Mouse (Mus musculus) neural tube, embryonic 12.5 days (tissue): ENCODE measurements at regions not wholly inside any gene's neighbourhood (a gene's known extent, or its start where the extent isn't known, plus 50 kb on each side); places are given as distances from the start of the nearest gene placed in this dataset.

ENCODE experiments used
- ATAC-seq: fragments of 200-750 bp; cut with Nextera tagmentation; 2 replicates; pipeline ENCODE4 v1.8.0; 2017; ENCODE audit warnings: low read depth, mild to moderate bottlenecking, moderate TSS enrichment, moderate library complexity; ENCODE audit not compliant: low FRiP score
- H3K27ac ChIP-seq: fragments of 300-500 bp; sonication (generic); 2 replicates; pipeline ENCODE4 v1.5.1; 2016
- H3K27me3 ChIP-seq: fragments of 300-500 bp; sonication (generic); replicated peaks from 2 replicates; pipeline ENCODE4 v1.6.1; 2016; ENCODE audit warnings: mild to moderate bottlenecking
- H3K36me3 ChIP-seq: fragments of 300-500 bp; sonication (generic); 2 replicates; pipeline ENCODE4 v1.6.1; 2016; ENCODE audit warnings: mild to moderate bottlenecking
- H3K4me1 ChIP-seq: fragments of 300-500 bp; sonication (generic); 2 replicates; pipeline ENCODE4 v1.6.1; 2016
- H3K4me2 ChIP-seq: fragments of 300-500 bp; sonication (generic); replicated peaks from 2 replicates; pipeline ENCODE4 v1.6.1; 2016; ENCODE audit warnings: mild to moderate bottlenecking
- H3K4me3 ChIP-seq: fragments of 300-500 bp; sonication (generic); 2 replicates; pipeline ENCODE4 v1.5.1; 2016
- H3K9ac ChIP-seq: fragments of 300-500 bp; sonication (generic); 2 replicates; pipeline ENCODE4 v1.6.1; 2016; ENCODE audit warnings: mild to moderate bottlenecking
- H3K9me3 ChIP-seq: fragments of 300-500 bp; sonication (generic); 2 replicates; pipeline ENCODE4 v1.6.1; 2016; ENCODE audit warnings: mild to moderate bottlenecking
- WGBS: fragments of 180-500 bp; shearing (Covaris S2); methylation state at CpG from one replicate; pipeline ENCODE4 v1.1.7; 2016; 5-methylcytosine and 5-hydroxymethylcytosine counted together

DNA sequence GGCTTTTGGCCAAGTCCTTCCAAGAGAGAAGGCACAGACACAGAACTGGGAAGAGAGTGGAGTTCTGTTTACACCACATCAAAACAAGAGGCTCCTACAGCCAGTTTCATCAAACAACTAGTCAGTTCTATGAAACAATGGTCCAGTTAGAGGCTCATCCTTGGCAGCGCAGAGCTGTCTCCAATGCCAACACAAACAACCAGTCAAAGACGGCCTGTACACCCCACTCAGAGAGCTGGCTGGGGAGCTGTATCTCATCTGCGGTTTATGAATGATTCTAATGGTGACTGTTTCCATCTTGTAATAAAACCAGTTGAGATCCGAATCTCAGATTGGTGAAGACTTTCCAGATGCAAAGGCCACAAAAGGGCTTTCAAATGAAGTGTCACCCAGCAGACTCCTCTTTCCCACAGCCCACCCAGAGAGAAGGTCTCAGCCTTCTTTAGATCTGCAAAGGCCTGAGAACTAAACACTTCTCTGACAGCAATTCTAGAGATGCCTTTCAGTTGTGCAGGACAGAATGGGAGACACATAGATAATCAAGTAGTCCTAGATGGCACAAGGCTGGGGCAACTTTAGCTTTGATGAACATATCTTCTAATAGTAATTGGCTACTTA, 343.1 kb upstream of the Rasgrp1 start:
- no peak overlapping the region for H3K4me3 ChIP-seq
- ATAC-seq: no peak
- WGBS: 77% methylated on average over 4 of the region's 4 CpGs
- H3K27ac ChIP-seq: no peak overlapping the region
- H3K9me3 ChIP-seq: no peaks in the 10 kb centered on the region
- no peaks in the 10 kb centered on the region for H3K4me1 ChIP-seq
- no peaks in the 10 kb centered on the region for H3K36me3 ChIP-seq
- no peak overlapping the region for H3K9ac ChIP-seq
- H3K4me2 ChIP-seq: no peak overlapping the region
- H3K27me3 ChIP-seq: no peaks in the 10 kb centered on the region

DNA sequence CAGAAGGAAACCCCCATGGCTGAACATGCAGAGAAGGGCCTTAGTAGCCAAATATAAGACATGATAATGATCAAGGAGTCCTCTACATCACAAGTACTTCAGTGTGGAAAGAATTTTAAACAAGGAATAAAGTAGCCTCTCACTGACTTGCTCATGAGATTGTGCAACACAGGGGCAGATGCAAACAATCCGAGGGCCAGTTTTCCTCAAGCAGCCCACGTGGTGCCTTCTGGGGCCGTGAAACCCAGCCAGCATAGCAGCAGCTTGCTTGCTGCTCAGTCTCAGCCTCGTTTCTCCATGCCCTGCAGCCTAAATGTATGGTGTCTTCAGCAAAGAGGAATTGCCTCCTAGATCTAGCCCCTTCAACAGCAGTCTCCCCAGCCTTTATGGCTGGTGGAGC, 350.7 kb upstream of the Rasgrp1 start:
- H3K27ac ChIP-seq: no peak overlapping the region
- H3K9ac ChIP-seq: no peak overlapping the region
- H3K36me3 ChIP-seq: no peaks in the 10 kb centered on the region
- H3K4me2 ChIP-seq: no peak overlapping the region
- no peaks in the 10 kb centered on the region for H3K4me1 ChIP-seq
- no peaks in the 10 kb centered on the region for H3K9me3 ChIP-seq
- 76% methylated on average over 4 of the region's 4 CpGs for WGBS
- no peak for ATAC-seq
- H3K4me3 ChIP-seq: no peak overlapping the region
- H3K27me3 ChIP-seq: no peaks in the 10 kb centered on the region

DNA sequence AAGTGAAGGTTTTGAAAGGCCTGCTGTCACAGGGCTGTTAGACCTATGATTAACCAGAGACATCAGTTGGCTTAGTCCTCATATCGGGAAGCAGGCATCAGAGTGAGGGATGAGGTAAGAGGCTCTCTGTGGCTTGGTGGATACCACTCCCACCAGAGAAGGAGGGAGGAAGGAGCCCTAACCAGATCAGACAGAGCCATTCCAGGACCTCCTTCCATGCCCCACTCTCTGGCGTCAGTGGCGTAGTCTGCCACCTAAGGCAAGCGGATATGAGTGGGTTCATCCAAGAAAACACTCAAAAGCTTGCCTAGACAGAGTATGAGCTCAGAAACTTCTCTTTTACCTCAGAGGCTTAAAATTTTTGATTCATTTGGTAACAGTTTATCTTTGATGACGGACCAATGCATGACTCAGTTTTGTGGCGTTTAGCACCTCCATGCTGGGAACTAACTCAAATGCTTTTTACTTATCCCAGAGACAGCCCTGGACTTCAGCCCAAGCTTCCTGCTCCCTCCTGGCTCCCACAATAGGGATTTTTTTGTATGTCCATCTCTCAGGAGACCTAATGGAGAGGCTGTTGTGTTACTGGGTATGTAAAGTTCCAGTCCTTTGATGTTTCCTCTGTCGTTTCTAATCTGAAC, 367.5 kb upstream of the Rasgrp1 start:
- Histone ChIP-seq H3K27ac (no peak overlapping the region), H3K9me3 (no peaks in the 10 kb centered on the region), H3K4me2 (no peak overlapping the region), H3K4me3 (no peak overlapping the region), H3K36me3 (no peaks in the 10 kb centered on the region), H3K4me1 (no peaks in the 10 kb centered on the region), H3K27me3 (no peaks in the 10 kb centered on the region), H3K9ac (no peak overlapping the region)
- ATAC-seq: no peak
- 93% methylated on average over 7 of the region's 7 CpGs for WGBS

DNA sequence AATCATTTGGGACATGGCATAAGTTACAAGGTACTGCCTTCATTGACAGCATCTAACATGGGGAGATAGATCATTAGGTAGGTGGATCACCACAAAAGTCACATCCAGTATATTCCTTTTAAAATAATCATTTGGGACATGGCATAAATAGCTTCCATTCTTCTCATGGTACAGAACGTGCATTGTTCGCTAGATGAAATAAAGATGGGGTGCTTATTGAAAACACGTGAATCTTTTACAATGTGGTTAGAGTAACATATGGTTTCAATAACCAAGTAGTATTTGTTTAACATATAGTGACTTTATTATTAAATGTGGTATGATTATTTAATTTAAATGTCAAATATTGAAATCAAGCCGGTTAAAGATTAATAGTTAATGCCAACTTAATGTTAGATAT, 381.3 kb upstream of the Rasgrp1 start:
- H3K27me3 ChIP-seq: no peaks in the 10 kb centered on the region
- no peak for ATAC-seq
- no peak overlapping the region for H3K27ac ChIP-seq
- H3K4me2 ChIP-seq: no peak overlapping the region
- H3K9ac ChIP-seq: no peak overlapping the region
- H3K9me3 ChIP-seq: no peaks in the 10 kb centered on the region
- H3K4me1 ChIP-seq: no peaks in the 10 kb centered on the region
- no peak overlapping the region for H3K4me3 ChIP-seq
- WGBS: 79% methylated on average over 4 of the region's 4 CpGs
- H3K36me3 ChIP-seq: no peaks in the 10 kb centered on the region

DNA sequence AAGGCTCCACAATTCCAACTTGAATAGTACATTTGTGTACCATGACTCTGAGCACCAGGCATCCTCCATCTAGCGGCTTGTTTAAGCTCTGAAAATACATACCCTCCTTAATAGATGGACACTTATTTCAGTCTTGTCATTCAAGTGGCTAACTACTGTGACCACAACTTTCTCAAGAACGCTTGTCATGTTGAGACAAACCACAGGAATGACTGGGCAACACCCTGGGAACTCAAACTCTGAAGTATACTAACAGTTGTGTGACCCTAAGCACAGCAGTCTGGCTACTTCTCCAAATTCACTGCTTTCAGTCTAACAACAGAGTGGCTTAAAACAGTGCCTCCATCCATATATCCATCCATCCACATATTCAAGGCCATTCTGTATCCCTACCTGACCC, 380.4 kb upstream of the Thbs1 start:
- 71% methylated on average over 2 of the region's 2 CpGs for WGBS
- H3K27ac ChIP-seq: no peak overlapping the region
- no peak for ATAC-seq
- H3K36me3 ChIP-seq: no peaks in the 10 kb centered on the region
- H3K9me3 ChIP-seq: no peaks in the 10 kb centered on the region
- H3K4me3 ChIP-seq: no peak overlapping the region
- no peak overlapping the region for H3K4me2 ChIP-seq
- H3K4me1 ChIP-seq: no peaks in the 10 kb centered on the region
- H3K9ac ChIP-seq: no peak overlapping the region
- no peaks in the 10 kb centered on the region for H3K27me3 ChIP-seq

DNA sequence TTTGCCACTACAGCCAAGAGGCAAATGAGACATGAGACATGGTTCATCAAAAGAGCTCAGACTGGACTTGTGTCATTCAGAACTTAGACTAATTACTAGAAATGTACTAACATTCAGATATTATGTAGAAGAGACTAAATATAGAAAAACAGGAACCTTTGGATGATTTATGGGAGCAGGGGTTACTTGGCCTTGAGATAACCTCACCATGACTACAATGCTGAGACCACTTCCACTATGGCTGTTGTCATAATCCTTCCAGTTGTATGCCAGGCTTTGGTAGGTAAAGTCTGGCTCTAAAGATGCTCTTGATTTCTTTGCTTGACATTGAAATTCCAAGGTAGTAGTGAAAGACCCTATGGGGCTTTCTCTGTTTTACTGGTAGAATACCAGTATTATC, 369.3 kb upstream of the Thbs1 start:
- no peak overlapping the region for H3K4me3 ChIP-seq
- ATAC-seq: no peak

DNA sequence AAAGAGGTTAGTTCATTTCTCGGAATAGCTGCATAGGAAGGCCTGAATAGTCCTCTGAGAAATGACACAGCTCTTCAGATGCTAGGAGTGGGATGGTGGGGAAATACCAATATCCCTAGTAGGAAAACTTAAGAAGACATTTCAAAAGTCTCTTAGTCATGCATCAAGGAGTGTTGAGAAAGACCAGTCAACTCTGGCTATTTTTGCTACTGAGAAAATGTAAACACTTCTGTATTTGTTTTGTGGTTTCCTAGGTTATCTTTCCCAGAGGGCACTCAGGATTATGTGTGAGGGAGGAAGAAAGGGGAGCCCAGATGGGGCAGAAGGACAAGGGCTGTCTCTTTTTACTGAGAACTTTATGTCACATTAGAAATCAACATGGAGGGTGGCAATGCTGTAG, 367.8 kb upstream of the Thbs1 start:
- H3K9me3 ChIP-seq: no peaks in the 10 kb centered on the region
- H3K4me1 ChIP-seq: no peaks in the 10 kb centered on the region
- no peaks in the 10 kb centered on the region for H3K27me3 ChIP-seq
- H3K4me2 ChIP-seq: no peak overlapping the region
- no peak overlapping the region for H3K9ac ChIP-seq
- WGBS: 94% methylated on average over 1 of the region's 1 CpGs
- no peak overlapping the region for H3K27ac ChIP-seq
- no peak for ATAC-seq
- no peaks in the 10 kb centered on the region for H3K36me3 ChIP-seq
- H3K4me3 ChIP-seq: no peak overlapping the region

More for the DNA sequence above, 369.3 kb upstream of the Thbs1 start:
- H3K4me1 ChIP-seq: no peaks in the 10 kb centered on the region
- H3K36me3 ChIP-seq: no peaks in the 10 kb centered on the region
- H3K9ac ChIP-seq: no peak overlapping the region
- H3K27ac ChIP-seq: no peak overlapping the region
- no peaks in the 10 kb centered on the region for H3K9me3 ChIP-seq
- no peaks in the 10 kb centered on the region for H3K27me3 ChIP-seq
- no peak overlapping the region for H3K4me2 ChIP-seq

DNA sequence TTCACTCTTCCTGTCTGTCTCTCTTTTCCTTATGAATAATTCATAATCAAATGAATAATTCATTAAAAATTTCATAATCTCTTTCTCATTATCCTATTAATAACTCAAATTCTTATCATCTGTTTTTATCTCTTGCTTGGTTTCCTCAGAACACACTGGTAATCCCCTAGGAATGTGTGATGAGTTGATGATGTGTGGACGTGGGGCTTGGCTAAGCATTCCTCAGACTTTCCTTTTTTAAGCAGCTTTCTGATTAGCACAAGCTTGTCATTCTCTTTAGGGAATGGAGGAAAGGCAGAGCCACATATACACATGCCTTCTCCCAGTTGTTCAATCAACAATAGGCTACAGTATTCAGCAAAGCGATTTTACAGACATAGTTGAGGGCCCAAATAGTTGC, 365.9 kb upstream of the Thbs1 start:
- no peaks in the 10 kb centered on the region for H3K9me3 ChIP-seq

DNA sequence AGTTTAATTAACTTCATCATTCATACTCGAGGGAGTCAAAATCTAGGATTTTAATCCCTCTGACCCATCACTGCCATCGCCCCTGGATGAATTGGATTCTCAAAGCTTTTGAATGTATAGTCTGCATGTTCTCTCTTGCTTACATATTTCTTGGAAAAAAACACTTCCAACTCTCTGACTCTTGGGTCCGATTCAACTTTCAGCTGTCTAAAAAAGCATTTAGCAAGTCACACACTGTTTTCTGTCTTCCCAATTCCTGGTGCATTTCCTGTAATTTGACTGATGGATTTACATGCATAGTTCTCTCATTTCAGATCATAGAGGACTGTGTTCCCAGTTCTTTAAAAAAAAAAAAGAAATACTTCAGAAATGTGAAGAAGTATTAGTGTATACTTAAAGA, 364.5 kb upstream of the Thbs1 start:
- H3K4me3 ChIP-seq: no peak overlapping the region
- H3K9ac ChIP-seq: no peak overlapping the region
- 89% methylated on average over 3 of the region's 3 CpGs for WGBS
- H3K36me3 ChIP-seq: no peaks in the 10 kb centered on the region
- no peak for ATAC-seq
- H3K4me1 ChIP-seq: no peaks in the 10 kb centered on the region
- no peak overlapping the region for H3K27ac ChIP-seq
- no peaks in the 10 kb centered on the region for H3K9me3 ChIP-seq
- no peak overlapping the region for H3K4me2 ChIP-seq
- no peaks in the 10 kb centered on the region for H3K27me3 ChIP-seq

More for the DNA sequence above, 365.9 kb upstream of the Thbs1 start:
- no peak for ATAC-seq
- Histone ChIP-seq H3K4me3 (no peak overlapping the region), H3K4me2 (no peak overlapping the region), H3K27ac (no peak overlapping the region), H3K9ac (no peak overlapping the region), H3K27me3 (no peaks in the 10 kb centered on the region), H3K4me1 (no peaks in the 10 kb centered on the region), H3K36me3 (no peaks in the 10 kb centered on the region)
- 84% methylated on average over 2 of the region's 2 CpGs for WGBS

DNA sequence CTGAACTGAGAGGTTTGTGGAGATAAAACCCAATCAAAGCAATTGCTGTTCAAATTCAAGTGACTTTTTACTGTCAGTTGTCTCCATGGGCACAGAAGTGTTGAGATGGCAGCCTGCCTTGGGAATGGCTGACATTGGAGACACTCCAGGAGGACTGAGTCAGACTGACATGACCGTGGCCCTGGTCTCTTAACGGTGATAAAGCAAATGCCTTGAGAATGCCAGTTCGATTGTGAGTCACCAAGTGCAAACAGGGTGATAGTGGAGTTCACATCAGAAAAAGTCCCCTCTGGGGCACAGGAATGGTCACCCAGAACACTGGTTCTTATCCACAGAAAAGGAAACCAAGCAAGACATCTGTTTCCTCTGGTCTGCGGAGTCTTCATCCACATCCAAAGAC, 362.8 kb upstream of the Thbs1 start:
- Histone ChIP-seq H3K9ac (no peak overlapping the region), H3K4me2 (no peak overlapping the region), H3K27me3 (no peaks in the 10 kb centered on the region), H3K36me3 (no peaks in the 10 kb centered on the region), H3K27ac (no peak overlapping the region), H3K4me3 (no peak overlapping the region), H3K4me1 (no peaks in the 10 kb centered on the region), H3K9me3 (no peaks in the 10 kb centered on the region)
- WGBS: 89% methylated on average over 4 of the region's 4 CpGs
- ATAC-seq: no peak

DNA sequence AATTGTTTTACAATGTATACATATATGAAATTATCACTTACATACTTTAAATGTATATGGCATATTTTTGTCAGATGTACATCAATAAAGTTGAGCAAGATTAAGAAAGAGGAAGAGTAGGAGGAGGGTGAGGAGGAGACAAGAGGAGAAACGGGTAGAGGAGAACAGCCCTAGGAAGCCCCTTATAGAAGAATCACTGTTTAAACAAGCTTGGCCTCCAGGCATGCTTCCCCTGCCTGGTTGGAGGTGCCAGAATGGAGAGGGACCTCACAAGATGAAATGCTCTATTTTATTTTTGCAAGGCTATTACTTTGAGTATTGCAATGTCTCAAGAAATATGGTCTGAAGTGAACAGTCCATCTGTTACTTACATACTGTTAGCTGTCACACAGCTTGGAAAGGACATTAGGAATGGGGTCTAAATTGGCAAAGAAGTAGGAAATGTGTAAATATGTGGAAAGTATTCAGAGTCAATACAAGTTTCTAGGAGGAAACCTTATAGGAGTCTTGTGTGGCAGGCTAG, 352.1 kb upstream of the Thbs1 start:
- Histone ChIP-seq H3K27ac (no peak overlapping the region), H3K4me3 (no peak overlapping the region), H3K4me2 (no peak overlapping the region), H3K36me3 (no peaks in the 10 kb centered on the region), H3K9me3 (no peaks in the 10 kb centered on the region), H3K27me3 (no peaks in the 10 kb centered on the region), H3K4me1 (no peaks in the 10 kb centered on the region), H3K9ac (no peak overlapping the region)
- no peak for ATAC-seq
- 70% methylated on average over 1 of the region's 1 CpGs for WGBS

DNA sequence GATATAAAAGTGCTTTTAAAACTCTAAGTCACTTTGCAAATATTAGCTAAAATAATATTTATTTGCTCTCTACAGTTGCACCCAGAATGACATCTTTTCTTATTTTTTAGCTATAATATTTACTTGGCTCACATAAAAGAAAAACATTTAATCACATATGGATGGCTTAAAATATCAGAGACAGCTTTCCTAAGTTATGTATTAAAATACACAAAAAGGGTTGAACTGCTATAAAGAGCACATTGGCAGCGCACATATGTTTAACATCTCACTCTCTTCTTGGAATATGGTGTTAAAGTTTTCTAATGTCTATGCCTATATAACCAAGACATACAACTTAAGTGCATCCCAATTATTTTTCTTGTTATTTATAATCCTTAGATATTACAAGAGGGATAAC, 348.0 kb upstream of the Thbs1 start:
- no peak for ATAC-seq
- H3K27ac ChIP-seq: no peak overlapping the region
- H3K27me3 ChIP-seq: no peaks in the 10 kb centered on the region
- H3K4me2 ChIP-seq: no peak overlapping the region
- H3K9me3 ChIP-seq: no peaks in the 10 kb centered on the region
- H3K36me3 ChIP-seq: no peaks in the 10 kb centered on the region
- no peak overlapping the region for H3K9ac ChIP-seq
- no peaks in the 10 kb centered on the region for H3K4me1 ChIP-seq
- no peak overlapping the region for H3K4me3 ChIP-seq
- WGBS: 89% methylated on average over 1 of the region's 1 CpGs

DNA sequence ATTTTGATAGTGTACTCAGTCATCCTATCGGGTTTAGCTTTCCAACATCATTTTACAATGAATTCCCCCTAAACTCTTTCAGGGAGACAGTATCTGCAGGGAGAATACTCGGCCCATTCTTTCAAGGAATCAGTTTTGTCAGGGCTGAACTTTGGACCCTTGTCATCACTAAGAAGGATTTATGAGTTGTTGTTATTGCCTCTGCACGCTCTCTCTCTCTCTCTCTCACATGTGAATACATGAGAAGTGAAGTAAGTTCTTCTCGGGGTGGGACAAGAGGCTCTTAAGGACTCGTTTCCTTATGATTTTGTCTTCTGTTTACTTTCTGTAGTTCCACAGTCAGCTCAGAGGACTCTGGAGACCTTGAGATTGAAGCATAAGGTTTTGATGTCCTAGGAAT, 346.1 kb upstream of the Thbs1 start:
- 75% methylated on average over 5 of the region's 5 CpGs for WGBS
- Histone ChIP-seq H3K9ac (no peak overlapping the region), H3K4me1 (no peaks in the 10 kb centered on the region), H3K27me3 (no peaks in the 10 kb centered on the region), H3K9me3 (no peaks in the 10 kb centered on the region), H3K4me2 (no peak overlapping the region), H3K4me3 (no peak overlapping the region), H3K27ac (no peak overlapping the region), H3K36me3 (no peaks in the 10 kb centered on the region)
- ATAC-seq: no peak
